Mouse (Mus musculus) hindbrain, embryonic 13.5 days (tissue): Measurements from ENCODE around the gene S100a13. TPM values are rescaled to one million over a fixed set of nuclear protein-coding genes. Genes with fewer than 3 reads are reported as not detected.
A peak's percentile ranks its signal among the peaks of the same experiment; 100 is the strongest.

Experiments
- ATAC-seq: fragments of 200-750 bp; cut with Nextera tagmentation; 2 replicates; pipeline ENCODE4 v1.8.0; 2017; ENCODE audit warnings: moderate TSS enrichment; ENCODE audit not compliant: low FRiP score
- H3K27ac ChIP-seq: fragments of 300-500 bp; sonication (generic); 2 replicates; pipeline ENCODE4 v1.5.1; 2015; ENCODE audit warnings: inconsistent platforms, mild to moderate bottlenecking, moderate library complexity
- H3K27me3 ChIP-seq: fragments of 300-500 bp; sonication (generic); 2 replicates; pipeline ENCODE4 v1.6.1; 2015; ENCODE audit warnings: mild to moderate bottlenecking, inconsistent platforms
- H3K36me3 ChIP-seq: fragments of 300-500 bp; sonication (generic); 2 replicates; pipeline ENCODE4 v1.6.1; 2015; ENCODE audit warnings: mild to moderate bottlenecking, inconsistent platforms
- H3K4me1 ChIP-seq: fragments of 300-500 bp; sonication (generic); replicated peaks from 2 replicates; pipeline ENCODE4 v1.6.1; 2015; ENCODE audit warnings: inconsistent platforms
- H3K4me2 ChIP-seq: fragments of 300-500 bp; sonication (generic); 2 replicates; pipeline ENCODE4 v1.6.1; 2015; ENCODE audit warnings: inconsistent platforms, mild to moderate bottlenecking, moderate library complexity
- H3K4me3 ChIP-seq: fragments of 300-500 bp; sonication (generic); 2 replicates; pipeline ENCODE4 v1.5.1; 2015; ENCODE audit warnings: mild to moderate bottlenecking, inconsistent platforms
- H3K9ac ChIP-seq: fragments of 300-500 bp; sonication (generic); 2 replicates; pipeline ENCODE4 v1.6.1; 2015; ENCODE audit warnings: mild to moderate bottlenecking, inconsistent platforms
- H3K9me3 ChIP-seq: fragments of 300-500 bp; sonication (generic); 2 replicates; pipeline ENCODE4 v1.6.1; 2016; ENCODE audit warnings: inconsistent platforms
- WGBS: fragments of 180-500 bp; shearing (Covaris S2); methylation state at CpG from one replicate; pipeline ENCODE4 v1.1.7; 2015; 5-methylcytosine and 5-hydroxymethylcytosine counted together
- polyA plus RNA-seq: library from polyadenylated mRNA; unstranded; fragments of >200 nt; fragmentation: Nextera tagmentation; extraction: Ambion mirVana; gene quantifications from 2 replicates; pipeline ENCODE4 v1.2.1, GENCODE M21; 2015

S100a13 gene
- polyA plus RNA-seq, 1 experiment from 2014 or later, result 10.6 TPM

- Histone ChIP-seq H3K4me1 (peaks cover 33% of the 10 kb centered on the region), H3K4me2 (peak overlapping the region; percentile 53), H3K36me3 (peaks cover 27% of the 10 kb centered on the region), H3K9ac (no peak overlapping the region), H3K27me3 (peaks cover 34% of the 10 kb centered on the region), H3K4me3 (peak overlapping the region; percentile 93), H3K27ac (peak overlapping the region; percentile 59; the same call in 1 of the 2 replicates), H3K9me3 (no peaks in the 10 kb centered on the region)
- ATAC-seq, result peak; percentile 26
- 15% methylated on average over 2 of the region's 2 CpGs for WGBS
Observed at GRCm38 (mm10) chr3:90509747-90510123, 4.5 kb upstream of the S100a13 start.

- no peak for ATAC-seq
- peaks cover 2% of the 10 kb centered on the region for H3K36me3 ChIP-seq
- no peaks in the 10 kb centered on the region for H3K9me3 ChIP-seq
- WGBS, result 94% methylated on average over 5 of the region's 5 CpGs
- no peak overlapping the region for H3K4me2 ChIP-seq
- H3K4me3 ChIP-seq, result no peak overlapping the region
- H3K4me1 ChIP-seq, result peaks cover 30% of the 10 kb centered on the region
- peaks cover 48% of the 10 kb centered on the region for H3K27me3 ChIP-seq
- no peak overlapping the region for H3K9ac ChIP-seq
- H3K27ac ChIP-seq, result no peak overlapping the region
Observed at GRCm38 (mm10) chr3:90512276-90512675, 2.0 kb upstream of the S100a13 start.

- Histone ChIP-seq H3K9me3 (no peaks in the 10 kb centered on the region), H3K4me2 (peak overlapping the region; percentile 59; the same call in 1 of the 2 replicates), H3K36me3 (no peaks in the 10 kb centered on the region), H3K9ac (no peak overlapping the region), H3K4me3 (no peak overlapping the region), H3K4me1 (peaks cover 22% of the 10 kb centered on the region), H3K27ac (no peak overlapping the region), H3K27me3 (peaks cover 48% of the 10 kb centered on the region)
- WGBS, result 80% methylated on average over 9 of the region's 9 CpGs
- ATAC-seq, result no peak
Observed at GRCm38 (mm10) chr3:90512948-90513642, 1.1 kb upstream of the S100a13 start.

- no peaks in the 10 kb centered on the region for H3K36me3 ChIP-seq
- peaks cover 20% of the 10 kb centered on the region for H3K4me1 ChIP-seq
- ATAC-seq, result no peak
- WGBS, result under 1% methylated on average over 10 of the region's 10 CpGs
- peak overlapping the region; percentile 43 for H3K9ac ChIP-seq
- no peak overlapping the region for H3K27ac ChIP-seq
- H3K9me3 ChIP-seq, result no peaks in the 10 kb centered on the region
- peak overlapping the region; percentile 34 for H3K4me3 ChIP-seq
- peak overlapping the region; percentile 59 for H3K4me2 ChIP-seq
- H3K27me3 ChIP-seq, result peaks cover 48% of the 10 kb centered on the region
Observed at GRCm38 (mm10) chr3:90514691-90515090, 456 bp downstream of the S100a13 start.

GRCm38 (mm10) chr3:90515242-90515641 lies 1.0 kb downstream of the S100a13 start:
- peak overlapping the region; percentile 43; the same call in 1 of the 2 replicates for H3K9ac ChIP-seq
- H3K27me3 ChIP-seq, result peaks cover 48% of the 10 kb centered on the region
- no peak for ATAC-seq

GRCm38 (mm10) chr3:90515789-90516188 lies 1.6 kb downstream of the S100a13 start:
- WGBS, result 89% methylated on average over 4 of the region's 4 CpGs
- Histone ChIP-seq H3K9ac (no peak overlapping the region), H3K4me1 (peaks cover 20% of the 10 kb centered on the region), H3K27ac (no peak overlapping the region), H3K27me3 (peaks cover 47% of the 10 kb centered on the region), H3K4me2 (no peak overlapping the region), H3K4me3 (no peak overlapping the region), H3K36me3 (no peaks in the 10 kb centered on the region), H3K9me3 (no peaks in the 10 kb centered on the region)
- ATAC-seq, result no peak

More at GRCm38 (mm10) chr3:90515242-90515641, 1.0 kb downstream of the S100a13 start:
- WGBS, result 60% methylated on average over 1 of the region's 1 CpGs
- peak overlapping the region; percentile 34; the same call in 1 of the 2 replicates for H3K4me3 ChIP-seq
- H3K36me3 ChIP-seq, result no peaks in the 10 kb centered on the region
- H3K4me1 ChIP-seq, result peaks cover 20% of the 10 kb centered on the region
- peak overlapping the region; percentile 59 for H3K4me2 ChIP-seq
- no peaks in the 10 kb centered on the region for H3K9me3 ChIP-seq
- H3K27ac ChIP-seq, result no peak overlapping the region

GRCm38 (mm10) chr3:90517711-90518110 lies 3.5 kb downstream of the S100a13 start:
- peaks cover 20% of the 10 kb centered on the region for H3K4me1 ChIP-seq
- no peaks in the 10 kb centered on the region for H3K36me3 ChIP-seq
- H3K9me3 ChIP-seq, result no peaks in the 10 kb centered on the region
- 89% methylated on average over 4 of the region's 4 CpGs for WGBS
- H3K27me3 ChIP-seq, result peaks cover 36% of the 10 kb centered on the region
- H3K4me2 ChIP-seq, result no peak overlapping the region
- H3K4me3 ChIP-seq, result no peak overlapping the region
- no peak overlapping the region for H3K9ac ChIP-seq
- ATAC-seq, result no peak
- no peak overlapping the region for H3K27ac ChIP-seq

GRCm38 (mm10) chr3:90525421-90525820 lies 11.2 kb downstream of the S100a13 start:
- WGBS, result 62% methylated on average over 4 of the region's 4 CpGs
- no peaks in the 10 kb centered on the region for H3K4me1 ChIP-seq
- H3K27ac ChIP-seq, result no peak overlapping the region
- H3K4me3 ChIP-seq, result no peak overlapping the region
- 0 out of 2 replicates have a peak, but pooled peaks cover 3% of the 10 kb centered on the region for H3K27me3 ChIP-seq
- H3K36me3 ChIP-seq, result no peaks in the 10 kb centered on the region
- ATAC-seq, result no peak
- H3K4me2 ChIP-seq, result no peak overlapping the region
- H3K9ac ChIP-seq, result no peak overlapping the region
- no peaks in the 10 kb centered on the region for H3K9me3 ChIP-seq

- Histone ChIP-seq H3K27ac (no peak overlapping the region), H3K9me3 (no peaks in the 10 kb centered on the region), H3K4me3 (no peak overlapping the region), H3K4me1 (no peaks in the 10 kb centered on the region), H3K27me3 (0 out of 2 replicates have a peak, but pooled peaks cover 3% of the 10 kb centered on the region), H3K36me3 (no peaks in the 10 kb centered on the region), H3K4me2 (no peak overlapping the region), H3K9ac (no peak overlapping the region)
- no peak for ATAC-seq
- 92% methylated on average over 2 of the region's 2 CpGs for WGBS
Observed at GRCm38 (mm10) chr3:90526076-90526475, 11.8 kb downstream of the S100a13 start.

GRCm38 (mm10) chr3:90526580-90526979 lies 12.3 kb downstream of the S100a13 start, which contains the start of gene S100a14:
Gene S100a14, plus strand, starts transcription at chr3:90526856.
- H3K9me3 ChIP-seq, result no peaks in the 10 kb centered on the region
- H3K36me3 ChIP-seq, result no peaks in the 10 kb centered on the region
- H3K4me2 ChIP-seq, result no peak within 1 kb of the TSS
- ATAC-seq, result no peak
- no peaks in the 10 kb centered on the region for H3K4me1 ChIP-seq
- H3K27ac ChIP-seq, result no peak within 1 kb of the TSS
- 81% methylated on average over 5 of the region's 5 CpGs for WGBS
- H3K9ac ChIP-seq, result no peak within 1 kb of the TSS
- 0 out of 2 replicates have a peak, but pooled peaks cover 3% of the 10 kb centered on the region for H3K27me3 ChIP-seq
- no peak within 1 kb of the TSS for H3K4me3 ChIP-seq

GRCm38 (mm10) chr3:90527291-90527873 lies 13.1 kb downstream of the S100a13 start:
- 89% methylated on average over 7 of the region's 7 CpGs for WGBS
- Histone ChIP-seq H3K4me2 (no peak overlapping the region), H3K36me3 (no peaks in the 10 kb centered on the region), H3K4me1 (no peaks in the 10 kb centered on the region), H3K27ac (no peak overlapping the region), H3K9ac (no peak overlapping the region), H3K27me3 (0 out of 2 replicates have a peak, but pooled peaks cover 2% of the 10 kb centered on the region), H3K9me3 (no peaks in the 10 kb centered on the region), H3K4me3 (no peak overlapping the region)
- no peak for ATAC-seq

GRCm38 (mm10) chr3:90531713-90532112 lies 17.5 kb downstream of the S100a13 start:
- H3K9ac ChIP-seq, result no peak overlapping the region
- H3K9me3 ChIP-seq, result no peaks in the 10 kb centered on the region
- no peak overlapping the region for H3K4me3 ChIP-seq
- no peaks in the 10 kb centered on the region for H3K36me3 ChIP-seq
- no peak overlapping the region for H3K4me2 ChIP-seq
- no peaks in the 10 kb centered on the region for H3K4me1 ChIP-seq
- 76% methylated on average over 5 of the region's 5 CpGs for WGBS
- H3K27ac ChIP-seq, result no peak overlapping the region
- no peaks in the 10 kb centered on the region for H3K27me3 ChIP-seq
- ATAC-seq, result no peak
